Mouse (Mus musculus) liver, embryonic 16.5 days (tissue): ENCODE data around the gene Sh3rf1. TPM values are rescaled to one million over a fixed set of nuclear protein-coding genes. Genes with fewer than 3 reads are reported as not detected.

Experiments
- ATAC-seq: fragments of 200-750 bp; cut with Nextera tagmentation; 2 replicates; pipeline ENCODE4 v1.8.0; 2017; ENCODE audit warnings: low read depth, mild to moderate bottlenecking, moderate number of reproducible peaks, moderate library complexity
- H3K27ac ChIP-seq: fragments of 300-500 bp; sonication (generic); 2 replicates; pipeline ENCODE4 v1.5.1; 2014; ENCODE audit warnings: mild to moderate bottlenecking, low read length
- H3K27me3 ChIP-seq: fragments of 300-500 bp; sonication (generic); 2 replicates; pipeline ENCODE4 v1.6.1; 2014; ENCODE audit warnings: low read depth, low read length, mixed read lengths; ENCODE audit not compliant: control insufficient read depth, insufficient read depth
- H3K36me3 ChIP-seq: fragments of 300-500 bp; sonication (generic); 2 replicates; pipeline ENCODE4 v1.6.1; 2014; ENCODE audit warnings: mild to moderate bottlenecking; ENCODE audit not compliant: control insufficient read depth, insufficient read depth
- H3K4me1 ChIP-seq: fragments of 300-500 bp; sonication (generic); 2 replicates; pipeline ENCODE4 v1.6.1; 2014; ENCODE audit warnings: low read depth, low read length, mixed read lengths; ENCODE audit not compliant: control insufficient read depth
- H3K4me2 ChIP-seq: fragments of 300-500 bp; sonication (generic); 2 replicates; pipeline ENCODE4 v1.6.1; 2014; ENCODE audit warnings: low read depth, low read length, mixed read lengths
- H3K4me3 ChIP-seq: fragments of 300-500 bp; sonication (generic); 2 replicates; pipeline ENCODE4 v1.5.1; 2014; ENCODE audit warnings: low read depth, mild to moderate bottlenecking, low read length
- H3K9ac ChIP-seq: fragments of 300-500 bp; sonication (generic); 2 replicates; pipeline ENCODE4 v1.6.1; 2014; ENCODE audit warnings: low read depth, low read length
- H3K9me3 ChIP-seq: fragments of 300-500 bp; sonication (generic); replicated peaks from 2 replicates; pipeline ENCODE4 v1.6.1; 2016; ENCODE audit warnings: low read length; ENCODE audit not compliant: control insufficient read depth
- WGBS: fragments of 180-500 bp; shearing (Covaris S2); extraction: QIAGEN DNeasy Blood & Tissue Kit; methylation state at CpG from one replicate; pipeline ENCODE4 v1.1.7; 2014; ENCODE audit not compliant: insufficient replicate concordance; 5-methylcytosine and 5-hydroxymethylcytosine counted together
- polyA plus RNA-seq: library from polyadenylated mRNA; unstranded; fragments of >200 nt; fragmentation: Nextera tagmentation; extraction: Ambion mirVana; gene quantifications from 2 replicates; pipeline ENCODE4 v1.2.1, GENCODE M21; 2015

The Sh3rf1 gene
- polyA plus RNA-seq, 1 experiment from 2014 or later: 1.5 TPM

DNA sequence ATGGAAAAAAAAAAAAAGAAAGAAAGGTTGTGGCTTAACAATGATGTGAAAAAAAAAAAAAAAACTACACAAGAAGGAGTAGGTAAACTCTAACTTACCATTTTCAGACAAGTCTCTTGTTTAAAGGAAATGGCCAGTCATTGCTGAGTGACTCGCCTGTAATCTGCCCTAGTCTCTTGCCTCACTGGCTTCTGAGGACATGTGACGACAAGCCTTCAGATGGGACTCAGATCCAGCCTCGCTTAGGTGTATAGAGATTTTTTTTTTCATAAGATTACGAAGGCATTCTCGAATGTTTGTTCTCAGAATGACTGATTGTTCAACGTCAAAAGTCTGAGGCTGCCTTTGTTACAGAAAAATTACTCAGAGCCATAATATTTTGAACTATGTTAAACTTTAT is 116.0 kb downstream of the Sh3rf1 start:
- no peak overlapping the region for H3K4me3 ChIP-seq
- H3K9ac ChIP-seq: no peak overlapping the region
- 59% methylated on average over 6 of the region's 6 CpGs for WGBS
- ATAC-seq: no peak
- H3K4me2 ChIP-seq: no peak overlapping the region
- H3K27me3 ChIP-seq: no peaks in the 10 kb centered on the region
- no peaks in the 10 kb centered on the region for H3K36me3 ChIP-seq
- no peaks in the 10 kb centered on the region for H3K9me3 ChIP-seq
- H3K4me1 ChIP-seq: no peaks in the 10 kb centered on the region
- H3K27ac ChIP-seq: no peak overlapping the region

DNA sequence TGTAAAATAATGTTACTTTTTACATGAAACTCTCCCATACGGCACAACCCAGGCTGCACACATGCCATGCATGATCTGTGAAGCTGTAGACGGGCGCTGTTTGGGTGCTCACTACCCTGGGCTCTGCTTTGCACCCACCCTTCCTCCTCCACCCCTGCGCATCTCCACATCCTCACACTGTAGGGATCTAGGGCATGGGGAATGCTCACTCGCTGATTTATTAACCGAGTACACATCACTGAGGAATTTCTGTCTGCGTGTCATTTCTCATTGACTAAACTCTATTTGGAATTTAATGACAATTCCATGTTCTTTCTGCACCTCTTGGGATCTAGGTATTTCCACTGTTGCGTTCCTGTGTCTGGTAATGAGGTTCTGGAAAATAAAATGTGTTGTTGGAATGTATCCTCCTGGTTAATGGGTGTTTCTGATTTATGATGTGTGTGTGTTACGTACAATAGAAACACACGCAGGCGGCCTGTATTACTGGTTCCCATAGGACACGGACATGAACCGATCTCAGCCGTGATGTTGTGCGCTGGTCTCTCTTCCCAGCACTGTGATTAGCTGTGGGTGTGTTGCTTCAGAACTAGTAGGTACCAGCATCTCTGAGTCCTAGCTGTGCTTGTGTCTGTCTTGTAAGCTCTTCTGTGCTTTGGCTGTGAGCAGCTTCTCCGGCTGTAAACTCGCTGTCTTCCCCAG is 116.8 kb downstream of the Sh3rf1 start:
- no peak overlapping the region for H3K9ac ChIP-seq
- no peak overlapping the region for H3K4me3 ChIP-seq
- H3K9me3 ChIP-seq: no peaks in the 10 kb centered on the region
- H3K4me2 ChIP-seq: no peak overlapping the region
- WGBS: 81% methylated on average over 17 of the region's 17 CpGs
- no peak for ATAC-seq
- H3K36me3 ChIP-seq: no peaks in the 10 kb centered on the region
- no peaks in the 10 kb centered on the region for H3K4me1 ChIP-seq
- H3K27ac ChIP-seq: no peak overlapping the region
- H3K27me3 ChIP-seq: no peaks in the 10 kb centered on the region

DNA sequence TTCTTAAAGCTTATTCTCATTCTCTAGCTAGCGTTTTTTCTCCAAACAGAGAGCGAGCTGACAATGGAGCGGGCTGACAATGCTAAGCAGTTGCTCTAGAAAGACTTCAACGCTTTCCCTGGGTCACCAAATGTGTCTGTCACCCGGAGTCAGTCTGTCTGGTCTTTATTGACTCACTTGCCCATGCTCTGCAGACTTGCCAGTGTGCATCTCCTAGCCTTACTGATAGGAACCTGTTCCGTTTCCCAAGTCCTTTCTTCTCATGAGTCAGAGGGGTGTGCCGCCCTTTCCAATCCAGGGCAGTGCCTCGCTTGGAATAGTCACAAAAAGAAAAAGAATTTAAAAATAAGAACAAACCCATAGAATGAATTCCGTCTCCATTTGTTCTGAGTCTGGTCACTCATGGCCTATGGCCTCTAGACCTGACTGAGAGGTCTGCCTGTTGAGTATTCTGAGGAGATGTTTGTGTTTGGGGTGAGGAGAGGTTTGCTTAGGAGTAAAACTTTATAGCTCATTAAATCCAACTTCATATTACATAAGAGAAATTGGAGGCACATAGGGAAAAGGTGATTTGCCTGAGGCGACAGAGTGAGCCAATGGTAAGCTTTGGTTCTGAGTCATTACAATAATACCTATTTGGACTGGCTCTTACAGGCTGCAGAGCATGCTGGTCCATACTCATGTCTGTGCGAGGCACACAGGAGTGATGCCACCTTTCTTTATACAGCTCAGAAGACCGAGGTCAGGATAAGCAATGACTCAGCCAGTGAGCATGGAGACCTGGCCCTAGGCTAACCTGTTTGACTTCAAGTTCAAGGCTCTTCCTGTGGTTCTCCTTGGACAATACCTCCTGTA is 118.1 kb downstream of the Sh3rf1 start:
- Histone ChIP-seq H3K4me1 (no peaks in the 10 kb centered on the region), H3K36me3 (no peaks in the 10 kb centered on the region), H3K4me2 (no peak overlapping the region), H3K27ac (no peak overlapping the region), H3K9ac (no peak overlapping the region), H3K4me3 (no peak overlapping the region), H3K9me3 (no peaks in the 10 kb centered on the region), H3K27me3 (no peaks in the 10 kb centered on the region)
- 61% methylated on average over 12 of the region's 12 CpGs for WGBS
- ATAC-seq: no peak

DNA sequence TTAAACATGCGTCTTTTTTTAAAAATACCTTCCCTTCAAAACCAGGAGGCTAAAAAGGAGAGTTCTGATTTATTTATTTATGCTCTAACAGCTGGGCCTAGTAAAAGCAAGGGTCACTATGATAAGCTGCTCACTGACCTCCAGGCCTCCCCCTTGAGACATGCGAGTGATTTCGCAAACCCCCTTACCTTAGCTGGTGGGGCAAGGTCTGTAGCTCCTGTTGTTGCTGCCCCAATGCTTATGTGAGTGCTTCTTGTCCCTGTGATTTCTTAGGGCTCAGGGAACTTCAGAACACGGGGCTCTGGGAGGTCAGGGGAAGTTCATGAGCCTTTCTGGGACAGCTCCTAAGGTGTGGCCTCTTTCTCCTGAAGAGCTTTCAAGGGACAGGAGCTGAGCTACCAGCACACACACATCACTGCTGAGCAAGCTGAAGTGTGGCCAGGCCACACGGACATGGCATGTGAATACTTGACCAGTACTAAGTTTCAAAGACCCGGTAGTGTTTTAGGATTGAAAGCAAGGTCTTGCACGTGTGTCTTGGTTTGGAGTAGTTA is 118.9 kb downstream of the Sh3rf1 start:
- WGBS: 62% methylated on average over 7 of the region's 7 CpGs
- Histone ChIP-seq H3K4me3 (no peak overlapping the region), H3K4me1 (no peaks in the 10 kb centered on the region), H3K27me3 (no peaks in the 10 kb centered on the region), H3K9me3 (no peaks in the 10 kb centered on the region), H3K4me2 (no peak overlapping the region), H3K27ac (no peak overlapping the region), H3K9ac (no peak overlapping the region), H3K36me3 (no peaks in the 10 kb centered on the region)
- no peak for ATAC-seq

DNA sequence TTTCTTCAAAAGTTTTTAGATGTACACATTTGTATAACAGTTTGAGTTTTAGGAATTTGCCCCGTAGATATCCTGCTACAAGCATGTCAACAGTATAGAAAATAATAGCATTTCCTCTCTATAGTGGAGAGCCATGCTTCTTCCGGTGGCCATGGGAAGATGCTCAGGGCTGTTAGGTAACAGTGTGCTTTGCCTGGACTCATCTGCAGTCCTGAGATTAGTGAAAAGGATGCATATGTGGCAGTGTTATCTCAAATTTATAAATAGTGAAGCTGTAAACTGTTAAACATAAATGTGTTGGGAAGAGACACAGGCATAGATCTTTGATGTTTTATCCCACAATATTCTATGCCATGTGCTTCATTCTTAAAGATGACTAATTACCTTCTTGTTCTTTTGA is 120.8 kb downstream of the Sh3rf1 start:
- H3K9ac ChIP-seq: no peak overlapping the region
- 56% methylated on average over 2 of the region's 2 CpGs for WGBS
- H3K27ac ChIP-seq: no peak overlapping the region
- no peaks in the 10 kb centered on the region for H3K27me3 ChIP-seq
- H3K4me1 ChIP-seq: no peaks in the 10 kb centered on the region
- no peak for ATAC-seq
- no peak overlapping the region for H3K4me2 ChIP-seq
- no peaks in the 10 kb centered on the region for H3K36me3 ChIP-seq
- H3K4me3 ChIP-seq: no peak overlapping the region
- H3K9me3 ChIP-seq: no peaks in the 10 kb centered on the region

DNA sequence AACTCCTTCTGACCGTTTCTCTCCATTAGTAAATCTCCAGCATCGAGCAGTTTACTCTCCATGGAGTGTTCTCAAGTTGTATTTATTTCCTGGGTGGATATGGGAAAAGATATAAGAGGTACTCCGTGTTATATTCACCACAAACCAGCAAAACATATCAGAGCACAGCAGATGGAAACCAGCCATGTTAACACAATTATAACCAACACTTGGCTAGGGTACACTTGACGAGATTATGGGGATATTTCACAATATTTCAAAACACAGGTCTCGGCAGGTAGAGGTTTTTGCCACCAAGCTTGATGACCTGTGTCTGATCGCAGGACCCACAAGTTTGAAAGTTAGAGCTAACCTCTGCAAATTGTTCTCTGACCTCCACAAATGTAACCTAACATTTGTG is 123.3 kb downstream of the Sh3rf1 start:
- H3K4me3 ChIP-seq: no peak overlapping the region
- WGBS: 62% methylated on average over 6 of the region's 6 CpGs
- H3K27me3 ChIP-seq: no peaks in the 10 kb centered on the region
- H3K4me2 ChIP-seq: no peak overlapping the region
- no peaks in the 10 kb centered on the region for H3K4me1 ChIP-seq
- no peak for ATAC-seq
- no peak overlapping the region for H3K9ac ChIP-seq
- H3K27ac ChIP-seq: no peak overlapping the region
- no peaks in the 10 kb centered on the region for H3K9me3 ChIP-seq
- H3K36me3 ChIP-seq: no peaks in the 10 kb centered on the region

DNA sequence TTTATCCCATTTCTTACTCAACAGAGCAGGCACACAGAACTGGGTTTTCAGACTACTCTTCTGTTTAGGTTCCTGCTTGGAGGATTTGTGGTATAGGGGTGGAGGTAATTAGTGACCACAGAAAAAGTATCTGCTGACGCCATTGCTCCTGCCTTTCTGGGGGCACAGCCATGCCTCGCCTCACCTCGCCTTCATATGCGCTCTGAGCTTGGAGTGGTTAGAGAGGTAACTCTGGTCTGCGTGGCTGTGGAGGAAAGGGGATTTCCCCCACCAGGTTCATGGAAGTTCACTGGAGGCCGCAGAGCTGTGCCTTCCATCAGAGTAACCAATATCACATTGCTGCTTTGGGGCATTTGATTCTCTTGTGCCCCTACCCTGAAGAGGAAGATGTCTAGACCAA is 123.9 kb downstream of the Sh3rf1 start:
- Histone ChIP-seq H3K27me3 (no peaks in the 10 kb centered on the region), H3K4me2 (no peak overlapping the region), H3K27ac (no peak overlapping the region), H3K9me3 (no peaks in the 10 kb centered on the region), H3K4me3 (no peak overlapping the region), H3K36me3 (no peaks in the 10 kb centered on the region), H3K9ac (no peak overlapping the region), H3K4me1 (no peaks in the 10 kb centered on the region)
- ATAC-seq: no peak
- 69% methylated on average over 6 of the region's 6 CpGs for WGBS

DNA sequence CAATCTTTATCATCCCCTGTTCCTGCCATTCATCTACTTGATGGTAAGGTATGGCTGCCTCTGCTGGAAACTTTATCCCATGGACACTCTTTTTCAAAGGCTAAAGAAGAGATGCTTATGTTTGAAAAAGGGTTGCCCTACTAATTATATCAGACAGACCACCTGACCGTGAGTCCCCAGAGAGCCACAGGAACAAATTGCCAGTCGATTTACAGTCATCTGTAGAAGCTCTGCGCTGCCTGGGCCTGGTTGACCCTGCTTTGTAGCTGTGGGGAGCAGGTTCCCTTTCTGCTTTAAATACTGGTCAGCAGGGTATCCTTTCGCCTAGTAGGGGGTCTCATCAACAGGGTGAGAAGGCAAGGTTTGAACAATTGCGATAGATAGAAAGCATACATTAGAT is 124.4 kb downstream of the Sh3rf1 start:
- H3K27me3 ChIP-seq: no peaks in the 10 kb centered on the region
- no peaks in the 10 kb centered on the region for H3K36me3 ChIP-seq
- 64% methylated on average over 5 of the region's 5 CpGs for WGBS
- no peak overlapping the region for H3K27ac ChIP-seq
- H3K4me2 ChIP-seq: no peak overlapping the region
- H3K9me3 ChIP-seq: no peaks in the 10 kb centered on the region
- H3K9ac ChIP-seq: no peak overlapping the region
- H3K4me1 ChIP-seq: no peaks in the 10 kb centered on the region
- no peak overlapping the region for H3K4me3 ChIP-seq
- no peak for ATAC-seq

DNA sequence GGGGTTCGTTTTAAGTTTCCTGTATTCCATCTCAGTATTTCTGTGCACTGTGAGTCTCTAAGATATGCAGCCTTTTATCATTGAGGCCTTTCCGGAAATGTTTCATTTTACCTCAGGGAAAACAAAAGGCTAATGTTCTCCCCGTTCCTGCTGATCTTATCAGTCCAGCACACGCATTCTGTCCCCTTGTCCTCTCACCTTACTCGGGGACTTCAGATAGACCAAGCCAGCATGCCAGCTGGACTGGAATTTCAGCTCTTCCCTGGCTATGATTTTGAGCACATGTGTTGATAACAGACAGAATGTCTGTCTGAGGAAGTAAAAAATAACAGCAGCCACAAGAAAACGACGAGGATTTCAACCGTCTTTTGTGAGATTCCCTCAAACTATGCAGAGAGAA is 124.8 kb downstream of the Sh3rf1 start:
- Histone ChIP-seq H3K9ac (no peak overlapping the region), H3K9me3 (no peaks in the 10 kb centered on the region), H3K27me3 (no peaks in the 10 kb centered on the region), H3K27ac (no peak overlapping the region), H3K4me1 (no peaks in the 10 kb centered on the region), H3K4me3 (no peak overlapping the region), H3K4me2 (no peak overlapping the region), H3K36me3 (no peaks in the 10 kb centered on the region)
- 31% methylated on average over 8 of the region's 8 CpGs for WGBS
- ATAC-seq: no peak
